Mouse (Mus musculus): ENCODE results near the gene Mis18a. TPM values are rescaled to one million over a fixed set of nuclear protein-coding genes. Genes with fewer than 3 reads are reported as not detected.

Mis18a gene
- total RNA-seq, 1 experiment from 2014 or later: 19.2 TPM

- ATAC-seq (ENCODE audit: extremely low read depth, insufficient number of reproducible peaks, low FRiP score, poor library complexity, severe bottlenecking): no peak
Measured at GRCm38 (mm10) chr16:90709711-90710289, 17.4 kb downstream of the Mis18a start.

- no peak for ATAC-seq (ENCODE audit: extremely low read depth, insufficient number of reproducible peaks, low FRiP score, poor library complexity, severe bottlenecking)
Measured at GRCm38 (mm10) chr16:90706279-90706678, 20.9 kb downstream of the Mis18a start.

GRCm38 (mm10) chr16:90704161-90704825, 22.9 kb downstream of the Mis18a start:
- no peak for ATAC-seq (ENCODE audit: extremely low read depth, insufficient number of reproducible peaks, low FRiP score, poor library complexity, severe bottlenecking)

GRCm38 (mm10) chr16:90703646-90704045, 23.6 kb downstream of the Mis18a start:
- no peak for ATAC-seq (ENCODE audit: extremely low read depth, insufficient number of reproducible peaks, low FRiP score, poor library complexity, severe bottlenecking)

GRCm38 (mm10) chr16:90701541-90701940, 25.7 kb downstream of the Mis18a start:
- no peak for ATAC-seq (ENCODE audit: extremely low read depth, insufficient number of reproducible peaks, low FRiP score, poor library complexity, severe bottlenecking)

GRCm38 (mm10) chr16:90699390-90699789, 27.8 kb downstream of the Mis18a start:
- no peak for ATAC-seq (ENCODE audit: extremely low read depth, insufficient number of reproducible peaks, low FRiP score, poor library complexity, severe bottlenecking)

- ATAC-seq (ENCODE audit: extremely low read depth, insufficient number of reproducible peaks, low FRiP score, poor library complexity, severe bottlenecking): no peak
Measured at GRCm38 (mm10) chr16:90696306-90696705, 30.9 kb downstream of the Mis18a start.

GRCm38 (mm10) chr16:90695121-90695520, 32.1 kb downstream of the Mis18a start:
- ATAC-seq (ENCODE audit: extremely low read depth, insufficient number of reproducible peaks, low FRiP score, poor library complexity, severe bottlenecking): no peak

- ATAC-seq (ENCODE audit: extremely low read depth, insufficient number of reproducible peaks, low FRiP score, poor library complexity, severe bottlenecking): 0 out of 2 replicates have a peak, but pooled peaks have one; percentile 16
Measured at GRCm38 (mm10) chr16:90694719-90695118, 32.5 kb downstream of the Mis18a start.

- no peak for ATAC-seq (ENCODE audit: extremely low read depth, insufficient number of reproducible peaks, low FRiP score, poor library complexity, severe bottlenecking)
Measured at GRCm38 (mm10) chr16:90693625-90694024, 33.6 kb downstream of the Mis18a start.

- no peak for ATAC-seq (ENCODE audit: extremely low read depth, insufficient number of reproducible peaks, low FRiP score, poor library complexity, severe bottlenecking)
Measured at GRCm38 (mm10) chr16:90692704-90693385, 34.4 kb downstream of the Mis18a start.

GRCm38 (mm10) chr16:90687687-90688263, 39.4 kb downstream of the Mis18a start:
- no peak for ATAC-seq (ENCODE audit: extremely low read depth, insufficient number of reproducible peaks, low FRiP score, poor library complexity, severe bottlenecking)

- ATAC-seq (ENCODE audit: extremely low read depth, insufficient number of reproducible peaks, low FRiP score, poor library complexity, severe bottlenecking): no peak
Measured at GRCm38 (mm10) chr16:90687011-90687410, 40.2 kb downstream of the Mis18a start.

- no peak for ATAC-seq (ENCODE audit: extremely low read depth, insufficient number of reproducible peaks, low FRiP score, poor library complexity, severe bottlenecking)
Measured at GRCm38 (mm10) chr16:90684092-90684491, 43.1 kb downstream of the Mis18a start.

- no peak for ATAC-seq (ENCODE audit: extremely low read depth, insufficient number of reproducible peaks, low FRiP score, poor library complexity, severe bottlenecking)
Measured at GRCm38 (mm10) chr16:90679984-90680383, 47.2 kb downstream of the Mis18a start.

GRCm38 (mm10) chr16:90678820-90679219, 48.4 kb downstream of the Mis18a start:
- no peak for ATAC-seq (ENCODE audit: extremely low read depth, insufficient number of reproducible peaks, low FRiP score, poor library complexity, severe bottlenecking)

- ATAC-seq (ENCODE audit: extremely low read depth, insufficient number of reproducible peaks, low FRiP score, poor library complexity, severe bottlenecking): no peak
Measured at GRCm38 (mm10) chr16:90676920-90677574, 50.2 kb downstream of the Mis18a start.

GRCm38 (mm10) chr16:90674651-90675050, 52.6 kb downstream of the Mis18a start:
- ATAC-seq (ENCODE audit: extremely low read depth, insufficient number of reproducible peaks, low FRiP score, poor library complexity, severe bottlenecking): no peak
